Mouse (Mus musculus) thymus, postnatal 10 days (tissue): ENCODE measurements around the gene Pald1.
A peak's percentile ranks its signal among the peaks of the same experiment; 100 is the strongest.

Experiments used
- DNase-seq, 2 experiments: peaks; one replicate each; pipeline ENCODE4 v3.0.0; 2021; ENCODE audit warnings: low spot score in 2 of 2

The Pald1 gene

GRCm38 (mm10) chr10:61402911-61403310 lies 19.6 kb upstream of the Pald1 start:
- no peak for DNase-seq

GRCm38 (mm10) chr10:61402480-61402879 lies 19.1 kb upstream of the Pald1 start:
- DNase-seq, result no peak

DNA sequence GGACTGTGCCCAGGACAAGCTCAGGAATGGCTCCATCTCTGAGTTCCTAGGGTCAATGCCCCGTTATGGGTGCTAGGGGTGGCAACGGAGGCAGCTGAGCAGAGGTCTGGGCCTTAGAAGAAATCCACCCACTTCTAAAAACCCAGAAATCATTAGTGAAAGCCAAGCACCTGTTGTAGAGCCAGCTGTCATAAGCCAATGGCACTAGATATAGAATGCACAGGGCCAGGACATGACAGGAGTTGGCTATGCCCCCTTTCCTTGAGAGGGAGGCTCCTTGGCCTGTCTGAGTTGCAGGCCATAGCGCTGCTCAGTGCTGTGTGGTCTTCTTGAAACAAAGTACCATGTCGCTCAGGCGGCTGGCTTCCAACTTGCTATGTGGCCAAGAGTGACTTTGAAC lies 17.1 kb upstream of the Pald1 start:
- no peak for DNase-seq

- peak; percentile 11 to 67 for DNase-seq
Observed at GRCm38 (mm10) chr10:61399156-61399734, 15.9 kb upstream of the Pald1 start.

DNA sequence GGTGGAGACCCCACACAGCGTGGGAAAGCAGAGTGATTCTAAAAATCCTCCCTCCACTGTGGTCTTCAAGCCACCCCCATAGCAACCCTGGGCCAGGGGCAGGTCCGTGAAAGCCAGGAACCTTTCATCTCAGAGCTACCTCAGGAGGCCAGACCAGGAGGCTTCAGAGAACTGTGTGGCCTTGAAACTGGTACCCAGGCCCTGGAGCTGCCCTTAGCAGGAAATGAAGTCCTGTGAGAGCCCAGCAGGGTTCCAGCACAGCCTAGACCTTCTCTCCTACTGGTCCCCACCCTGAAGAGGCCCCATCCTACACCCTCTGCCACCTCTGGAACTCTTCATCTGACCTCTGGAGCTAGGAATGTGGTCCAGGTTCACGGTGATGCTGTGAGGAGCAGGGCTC lies 14.8 kb upstream of the Pald1 start:
- no peak for DNase-seq

GRCm38 (mm10) chr10:61394476-61395136 lies 11.3 kb upstream of the Pald1 start:
- no peak for DNase-seq

DNA sequence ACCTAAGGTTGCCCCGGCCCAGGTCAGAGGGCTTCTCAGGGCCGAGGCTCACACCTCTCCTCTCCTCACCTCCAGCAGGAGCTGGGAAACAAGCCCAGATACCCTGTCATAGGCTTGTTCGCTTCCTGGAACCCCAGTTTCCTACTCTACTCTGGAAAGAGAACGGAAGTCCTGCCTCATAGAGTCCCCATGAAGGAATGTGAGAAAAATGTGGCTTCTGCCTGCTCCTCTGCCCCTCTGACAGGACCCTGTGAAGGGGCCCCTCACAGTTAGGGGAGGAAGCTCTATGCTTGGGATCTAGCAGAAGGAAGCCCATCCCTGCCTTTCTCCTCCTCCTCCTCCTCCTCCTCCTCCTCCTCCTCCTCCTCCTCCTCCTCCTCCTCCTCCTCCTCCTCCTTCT lies 9.3 kb upstream of the Pald1 start:
- DNase-seq, result no peak

- DNase-seq, result no peak
Observed at GRCm38 (mm10) chr10:61390148-61390547, 6.8 kb upstream of the Pald1 start.

- DNase-seq, result no peak
Observed at GRCm38 (mm10) chr10:61389020-61389419, 5.7 kb upstream of the Pald1 start.

- DNase-seq, result no peak
Observed at GRCm38 (mm10) chr10:61386284-61386683, 3.0 kb upstream of the Pald1 start.

GRCm38 (mm10) chr10:61385174-61385573 lies 1.8 kb upstream of the Pald1 start:
- no peak for DNase-seq

- DNase-seq, result no peak
Observed at GRCm38 (mm10) chr10:61383715-61384047, 351 bp upstream of the Pald1 start.

GRCm38 (mm10) chr10:61382281-61382731 lies 1.0 kb downstream of the Pald1 start:
- no peak for DNase-seq

DNA sequence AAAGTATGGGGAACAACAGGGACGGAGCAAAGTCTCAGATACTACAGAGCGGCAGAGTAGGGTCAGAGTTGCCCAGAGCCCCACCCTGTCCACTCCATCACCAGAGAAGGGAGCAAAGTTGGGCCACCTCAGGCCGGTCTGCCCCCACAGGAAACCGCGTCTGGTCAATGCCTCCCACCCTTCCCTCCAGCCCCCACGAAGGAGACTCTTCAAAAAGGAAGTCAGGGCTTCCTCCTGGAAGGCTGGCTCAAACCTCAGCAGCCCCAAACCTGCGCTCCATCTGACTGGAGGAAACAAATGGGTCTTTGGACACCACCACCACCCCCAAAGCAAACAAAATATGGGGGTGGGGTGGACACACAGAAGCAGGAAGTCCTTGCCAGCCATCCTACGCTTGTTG lies 1.5 kb downstream of the Pald1 start:
- no peak for DNase-seq

DNA sequence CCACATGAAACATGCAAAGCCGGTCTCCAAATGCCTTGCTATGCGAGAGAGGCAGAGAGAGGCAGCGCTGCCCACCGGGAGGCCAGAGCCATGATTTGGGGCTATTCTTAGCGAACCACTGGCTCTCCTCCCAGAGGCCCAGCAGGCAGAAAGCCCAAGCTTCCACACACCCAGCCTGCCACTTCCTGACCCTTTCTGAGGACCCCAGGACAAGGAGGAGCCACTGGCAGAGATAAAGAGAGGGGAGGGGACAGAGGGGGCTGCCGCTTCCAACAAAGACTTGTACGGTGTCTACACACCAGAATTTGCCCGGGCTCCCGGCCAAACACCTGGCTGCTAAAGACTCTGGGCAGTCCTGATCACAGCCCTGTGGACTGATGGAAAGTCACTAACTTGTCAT lies 3.1 kb downstream of the Pald1 start:
- no peak for DNase-seq

GRCm38 (mm10) chr10:61379340-61380040 lies 3.8 kb downstream of the Pald1 start:
- no peak for DNase-seq

DNA sequence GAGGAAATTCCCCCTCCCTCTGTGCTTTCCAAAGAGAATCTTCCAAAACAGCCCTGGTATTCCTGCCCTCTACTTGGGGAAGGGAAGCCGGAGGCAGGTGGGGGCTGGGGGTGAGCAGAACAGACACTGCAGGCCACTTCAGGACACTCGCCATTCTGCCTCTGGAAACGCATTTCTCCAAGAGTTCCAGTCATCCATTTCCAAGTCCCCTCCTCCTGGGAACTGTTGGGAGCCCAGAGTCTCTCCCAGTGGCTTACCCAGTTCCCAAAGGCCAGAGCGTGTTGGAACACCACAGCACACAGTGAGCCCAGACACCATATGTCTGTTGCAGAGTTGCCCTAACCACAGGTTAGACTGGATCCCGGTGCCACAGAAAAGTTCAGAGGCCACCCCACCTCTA lies 4.6 kb downstream of the Pald1 start:
- DNase-seq, result no peak

- DNase-seq, result no peak
Observed at GRCm38 (mm10) chr10:61378050-61378449, 5.3 kb downstream of the Pald1 start.

DNA sequence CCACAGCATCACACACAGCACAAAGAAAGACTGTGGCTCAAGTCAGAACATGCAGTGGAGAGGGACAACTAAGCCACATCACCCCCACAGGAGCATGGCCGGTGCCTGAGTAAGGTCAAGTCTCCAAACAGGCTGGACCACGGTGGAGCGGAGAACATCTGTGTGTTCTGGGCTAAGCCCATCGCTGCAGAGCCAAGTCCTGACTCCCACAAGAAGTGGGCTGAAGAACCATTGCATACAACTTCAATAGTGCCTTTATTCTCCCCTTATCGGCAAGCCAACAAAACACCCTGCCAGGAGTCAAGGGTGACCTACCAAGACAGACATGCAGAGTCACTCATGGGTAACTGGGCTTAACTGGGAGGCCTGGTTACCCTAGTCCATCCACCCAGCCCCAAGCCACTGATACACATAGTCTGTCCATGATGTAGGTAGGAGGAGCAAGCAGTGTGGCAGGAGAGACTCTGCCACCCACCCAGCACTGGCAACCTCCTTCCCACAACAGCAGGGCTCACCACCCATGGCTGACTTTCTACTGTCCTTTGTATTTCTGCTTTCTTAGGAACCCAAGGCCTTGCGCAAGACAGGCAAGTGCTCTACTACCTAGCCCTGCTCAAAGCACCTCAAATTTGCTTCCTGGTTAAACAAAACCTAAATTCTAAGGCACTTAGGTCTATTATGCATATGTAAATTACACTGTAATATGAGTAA lies 8.4 kb downstream of the Pald1 start:
- DNase-seq, result no peak

GRCm38 (mm10) chr10:61374076-61374475 lies 9.3 kb downstream of the Pald1 start:
- no peak for DNase-seq

DNA sequence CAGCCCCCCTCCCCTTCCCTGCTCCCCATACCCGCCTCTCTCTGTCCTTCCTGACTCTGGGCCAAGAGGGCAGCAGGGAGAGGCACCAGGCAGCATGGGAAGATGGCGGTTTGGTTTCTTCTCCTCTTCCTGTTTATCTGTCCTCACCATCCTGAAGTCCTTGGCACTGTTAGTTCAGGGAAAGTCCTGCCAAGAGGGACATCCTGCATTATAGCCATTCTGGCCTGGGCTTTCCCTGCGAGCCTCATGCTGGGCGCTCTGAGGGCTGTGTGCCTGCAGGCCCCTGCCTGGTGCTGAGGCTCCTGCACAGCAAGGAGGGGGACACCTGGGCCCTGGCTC lies 10.8 kb downstream of the Pald1 start:
- DNase-seq, result no peak

GRCm38 (mm10) chr10:61371884-61372584 lies 11.3 kb downstream of the Pald1 start:
- DNase-seq, result no peak
